In the genomic region with DNA sequence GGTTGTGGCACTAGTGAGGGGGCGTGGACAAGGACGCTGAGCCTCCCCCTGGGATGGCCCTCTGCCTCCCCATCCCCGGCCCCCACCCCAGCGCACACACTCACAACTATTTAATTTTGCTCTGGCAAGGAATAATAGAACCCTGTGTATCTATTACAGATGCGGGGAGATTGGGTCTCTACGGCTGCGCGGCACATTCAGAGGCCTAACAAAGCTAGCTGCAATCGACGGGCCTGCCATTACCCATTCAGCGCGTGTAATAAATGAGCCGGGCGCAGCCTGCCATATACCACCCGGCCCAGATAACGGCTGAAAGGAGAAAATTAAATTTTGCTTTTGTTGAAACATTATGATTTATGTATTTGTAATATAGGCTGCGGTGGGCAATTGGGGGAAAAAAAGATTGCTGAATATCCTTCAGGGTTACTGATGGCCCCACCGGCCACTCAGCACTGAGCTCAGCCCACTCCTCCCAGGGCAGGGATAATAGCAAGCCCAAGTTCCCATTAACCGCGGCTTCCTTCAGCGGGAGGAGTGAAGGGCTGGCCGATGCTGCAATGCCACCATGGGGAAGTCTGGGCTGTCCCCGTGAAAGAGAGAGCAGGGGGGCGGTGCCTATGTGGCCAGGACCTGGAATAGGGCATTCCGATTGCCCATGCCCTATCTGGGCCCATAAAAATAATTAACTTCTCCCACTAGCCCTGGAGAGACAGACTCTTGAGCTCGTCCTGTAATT, we compare ENCODE assay signal across 18 mouse cellular contexts. TPM values are rescaled to one million over a fixed set of nuclear protein-coding genes. Genes with fewer than 3 reads are reported as not detected.
DNase-seq lines count a peak whose midpoint lies in the region; ATAC-seq lines count a peak whose summit lies in the region.
"Had no signal": no experiment of that assay in that cellular context is flagged by ENCODE, and none has a peak within 500 bp of the region (broad histone marks: within the 10 kb centered on the region; RNA-seq: fewer than 3 reads in every experiment).

No protein-coding gene starts in this region.

- ATAC-seq in kidney, embryonic 15.5 days (replicated peaks; ENCODE audit: low FRiP score) = peak; percentile 45
- ATAC-seq in forebrain, embryonic 15.5 days (replicated peaks) = peak; percentile 51
- ATAC-seq in hindbrain, embryonic 15.5 days (ENCODE audit: low FRiP score, low read depth) = peak; percentile 76
- ATAC-seq in midbrain, embryonic 16.5 days = peak; percentile 56; the same call in 1 of the 2 replicates
- no peak for ATAC-seq in CD4-positive, CD25-positive, alpha-beta regulatory T cell, adult 4 months

- no peak for DNase-seq in kidney, postnatal 14 days
- DNase-seq in heart, adult 9 months (ENCODE audit: low spot score in 2 of 2) = no peak
- no peak for DNase-seq in lung, postnatal 36 days
- DNase-seq: adrenal gland, postnatal 14 days; B cell, adult 2 months; cerebellum, postnatal 36 days; heart, adult 18-20 months; heart, postnatal 10 days; kidney, adult 8-10 months; liver, embryonic 13.5 days; lung, postnatal 10 days; right cerebral cortex, postnatal 25 days had no signal

- 41% methylated on average over 26 of the region's 26 CpGs for WGBS in kidney, embryonic 15.5 days
- WGBS in forebrain, embryonic 15.5 days = 45% methylated on average over 26 of the region's 26 CpGs
- 34% methylated on average over 26 of the region's 26 CpGs for WGBS in hindbrain, embryonic 15.5 days
- 50% methylated on average over 26 of the region's 26 CpGs for WGBS in midbrain, embryonic 16.5 days

- H3K4me3 ChIP-seq in kidney, embryonic 15.5 days (replicated peaks) = no peak overlapping the region
- H3K4me3 ChIP-seq in forebrain, embryonic 15.5 days = no peak overlapping the region
- no peak overlapping the region for H3K4me3 ChIP-seq in hindbrain, embryonic 15.5 days
- H3K4me3 ChIP-seq in midbrain, embryonic 16.5 days (ENCODE audit: low read depth, low read length) = no peak overlapping the region
- H3K4me3 ChIP-seq: liver, embryonic 13.5 days had no signal

- H3K4me2 ChIP-seq in kidney, embryonic 15.5 days = peak overlapping the region; percentile 24; the same call in 1 of the 2 replicates
- no peak overlapping the region for H3K4me2 ChIP-seq in forebrain, embryonic 15.5 days (replicated peaks)
- no peak overlapping the region for H3K4me2 ChIP-seq in hindbrain, embryonic 15.5 days
- no peak overlapping the region for H3K4me2 ChIP-seq in midbrain, embryonic 16.5 days (ENCODE audit: low read length)
- H3K4me2 ChIP-seq: liver, embryonic 13.5 days had no signal

- H3K4me1 ChIP-seq in kidney, embryonic 15.5 days = peaks cover 12% of the 10 kb centered on the region
- H3K4me1 ChIP-seq in forebrain, embryonic 15.5 days = no peaks in the 10 kb centered on the region
- H3K4me1 ChIP-seq in hindbrain, embryonic 15.5 days (replicated peaks) = peaks cover 12% of the 10 kb centered on the region
- H3K4me1 ChIP-seq in midbrain, embryonic 16.5 days (ENCODE audit: control insufficient read depth, insufficient read depth, low read length) = no peaks in the 10 kb centered on the region; the same call in 1 of the 2 replicates
- H3K4me1 ChIP-seq: liver, embryonic 13.5 days had no signal

- H3K27me3 ChIP-seq in kidney, embryonic 15.5 days = peaks cover 57% of the 10 kb centered on the region
- H3K27me3 ChIP-seq in forebrain, embryonic 15.5 days = 0 out of 2 replicates have a peak, but pooled peaks cover under 1% of the 10 kb centered on the region
- no peaks in the 10 kb centered on the region for H3K27me3 ChIP-seq in hindbrain, embryonic 15.5 days
- H3K27me3 ChIP-seq in midbrain, embryonic 16.5 days (ENCODE audit: control insufficient read depth, insufficient read depth, low read depth, low read length) = no peaks in the 10 kb centered on the region

- no peaks in the 10 kb centered on the region for H3K9me3 ChIP-seq in kidney, embryonic 15.5 days (replicated peaks)
- H3K9me3 ChIP-seq in forebrain, embryonic 15.5 days = no peaks in the 10 kb centered on the region
- H3K9me3 ChIP-seq in hindbrain, embryonic 15.5 days = no peaks in the 10 kb centered on the region
- H3K9me3 ChIP-seq in midbrain, embryonic 16.5 days (replicated peaks; ENCODE audit: control insufficient read depth, low read length, poor library complexity, severe bottlenecking) = no peaks in the 10 kb centered on the region
- H3K9me3 ChIP-seq: liver, embryonic 13.5 days had no signal

- no peak overlapping the region for H3K27ac ChIP-seq in kidney, embryonic 15.5 days
- H3K27ac ChIP-seq in forebrain, embryonic 15.5 days (replicated peaks) = no peak overlapping the region
- no peak overlapping the region for H3K27ac ChIP-seq in hindbrain, embryonic 15.5 days (replicated peaks)
- no peak overlapping the region for H3K27ac ChIP-seq in midbrain, embryonic 16.5 days (ENCODE audit: low read length)
- H3K27ac ChIP-seq: liver, embryonic 13.5 days had no signal

- H3K9ac ChIP-seq in kidney, embryonic 15.5 days = no peak overlapping the region
- no peak overlapping the region for H3K9ac ChIP-seq in forebrain, embryonic 15.5 days (replicated peaks)
- H3K9ac ChIP-seq in hindbrain, embryonic 15.5 days = no peak overlapping the region
- no peak overlapping the region for H3K9ac ChIP-seq in midbrain, embryonic 16.5 days (ENCODE audit: low read depth, low read length)
- H3K9ac ChIP-seq: liver, embryonic 13.5 days had no signal

- H3K36me3 ChIP-seq in kidney, embryonic 15.5 days = no peaks in the 10 kb centered on the region
- no peaks in the 10 kb centered on the region for H3K36me3 ChIP-seq in forebrain, embryonic 15.5 days
- no peaks in the 10 kb centered on the region for H3K36me3 ChIP-seq in hindbrain, embryonic 15.5 days
- H3K36me3 ChIP-seq in midbrain, embryonic 16.5 days (ENCODE audit: control insufficient read depth, insufficient read depth, low read length) = no peaks in the 10 kb centered on the region
- H3K36me3 ChIP-seq: liver, embryonic 13.5 days had no signal

RNA-seq across cellular contexts. Expression of gene Nkx1-1, which starts 47.0 kb away (rescaled TPM):
- polyA plus RNA-seq in kidney, embryonic 15.5 days (2015; fragmentation: Nextera tagmentation; extraction: Ambion mirVana) = not detected in 2 replicates
- polyA plus RNA-seq in forebrain, embryonic 15.5 days (2015; fragmentation: Nextera tagmentation; extraction: Ambion mirVana) = not detected in 2 replicates
- 0.25 and 0.52 TPM in 2 replicates for polyA plus RNA-seq in hindbrain, embryonic 15.5 days (2015; fragmentation: Nextera tagmentation; extraction: Ambion mirVana)
- polyA plus RNA-seq in midbrain, embryonic 16.5 days (2015; fragmentation: Nextera tagmentation; extraction: Ambion mirVana) = not detected in 2 replicates
- polyA plus RNA-seq in CD4-positive, CD25-positive, alpha-beta regulatory T cell, adult 4 months (2017; shearing (Covaris generic)) = not detected
- polyA plus RNA-seq: liver, embryonic 13.5 days; thymus, postnatal 0 days had no signal
